Mouse (Mus musculus) macrophage (primary cell): ENCODE measurements around the gene Icam1. TPM values are rescaled to one million over a fixed set of nuclear protein-coding genes. Genes with fewer than 3 reads are reported as not detected.
A peak's percentile ranks its signal among the peaks of the same experiment; 100 is the strongest.

Source experiments
- H3K27ac ChIP-seq: fragments of 350-480 bp; formaldehyde crosslinking; 2 replicates; pipeline ENCODE4 v1.9.0; 2021
- H3K36me3 ChIP-seq: fragments of 350-480 bp; formaldehyde crosslinking; 2 replicates; pipeline ENCODE4 v1.9.0; 2021; ENCODE audit errors: inconsistent target
- H3K4me3 ChIP-seq: fragments of 350-480 bp; formaldehyde crosslinking; 2 replicates; pipeline ENCODE4 v1.9.0; 2021; ENCODE audit errors: inconsistent target
- H3K79me2 ChIP-seq: fragments of 350-480 bp; formaldehyde crosslinking; 2 replicates; pipeline ENCODE4 v1.9.0; 2021; ENCODE audit errors: inconsistent target
- WGBS: methylation state at CpG from one replicate; pipeline ENCODE4 v1.1.7; 2026; ENCODE audit warnings: inconsistent platforms; ENCODE audit not compliant: missing documents; 5-methylcytosine and 5-hydroxymethylcytosine counted together
- polyA plus RNA-seq: library from polyadenylated mRNA; stranded (reverse); fragments of 250-400 nt; gene quantifications from 3 replicates; pipeline ENCODE4 v1.2.4, GENCODE M21; 2018; ENCODE audit warnings: inconsistent platforms

Icam1 gene
- polyA plus RNA-seq, 1 experiment from 2014 or later = 39.2 TPM

GRCm38 (mm10) chr9:21022726-21023125 is 6.9 kb downstream of the Icam1 start:
- peaks cover 62% of the 10 kb centered on the region for H3K36me3 ChIP-seq
- H3K27ac ChIP-seq = no peak overlapping the region
- 91% methylated on average over 1 of the region's 1 CpGs for WGBS
- H3K79me2 ChIP-seq = peaks cover 60% of the 10 kb centered on the region; the same call in 1 of the 2 replicates
- H3K4me3 ChIP-seq = no peak overlapping the region

GRCm38 (mm10) chr9:21025258-21025810 is 9.5 kb downstream of the Icam1 start:
- 89% methylated on average over 19 of the region's 19 CpGs for WGBS
- Histone ChIP-seq H3K79me2 (peaks cover 36% of the 10 kb centered on the region; the same call in 1 of the 2 replicates), H3K36me3 (peaks cover 60% of the 10 kb centered on the region), H3K4me3 (no peak overlapping the region), H3K27ac (no peak overlapping the region)

GRCm38 (mm10) chr9:21026849-21027248 is 11.1 kb downstream of the Icam1 start:
- Histone ChIP-seq H3K27ac (no peak overlapping the region), H3K4me3 (no peak overlapping the region), H3K36me3 (peaks cover 57% of the 10 kb centered on the region), H3K79me2 (peaks cover 21% of the 10 kb centered on the region; the same call in 1 of the 2 replicates)
- 96% methylated on average over 12 of the region's 12 CpGs for WGBS

GRCm38 (mm10) chr9:21027774-21028290 is 12.0 kb downstream of the Icam1 start:
- Histone ChIP-seq H3K79me2 (peaks cover 12% of the 10 kb centered on the region; the same call in 1 of the 2 replicates), H3K36me3 (peaks cover 50% of the 10 kb centered on the region), H3K27ac (no peak overlapping the region), H3K4me3 (no peak overlapping the region)
- WGBS = 89% methylated on average over 8 of the region's 8 CpGs

- WGBS = 88% methylated on average over 6 of the region's 6 CpGs
- Histone ChIP-seq H3K36me3 (peaks cover 47% of the 10 kb centered on the region), H3K79me2 (peaks cover 7% of the 10 kb centered on the region; the same call in 1 of the 2 replicates), H3K4me3 (no peak overlapping the region), H3K27ac (no peak overlapping the region)
Measured at GRCm38 (mm10) chr9:21028560-21029110, 12.8 kb downstream of the Icam1 start.

GRCm38 (mm10) chr9:21029291-21030054 is 13.7 kb downstream of the Icam1 start, which contains the start of gene Icam4:
Gene Icam4 (plus strand): TSS chr9:21029373.
- Histone ChIP-seq H3K27ac (peak within 1 kb of the TSS; percentile 5; the same call in 1 of the 2 replicates), H3K36me3 (peaks cover 40% of the 10 kb centered on the region), H3K79me2 (no peaks in the 10 kb centered on the region), H3K4me3 (peak within 1 kb of the TSS; percentile 56; the same call in 1 of the 2 replicates)
- 7% methylated on average over 36 of the region's 37 CpGs for WGBS

- Histone ChIP-seq H3K79me2 (no peaks in the 10 kb centered on the region), H3K36me3 (peaks cover 33% of the 10 kb centered on the region), H3K4me3 (peak overlapping the region; percentile 56), H3K27ac (peak overlapping the region; percentile 5; the same call in 1 of the 2 replicates)
- 15% methylated on average over 22 of the region's 22 CpGs for WGBS
Measured at GRCm38 (mm10) chr9:21030055-21030600, 14.3 kb downstream of the Icam1 start.

- no peaks in the 10 kb centered on the region for H3K79me2 ChIP-seq
- H3K27ac ChIP-seq = peak overlapping the region; percentile 41
- peaks cover 26% of the 10 kb centered on the region for H3K36me3 ChIP-seq
- 3% methylated on average over 13 of the region's 13 CpGs for WGBS
- peak overlapping the region; percentile 56 for H3K4me3 ChIP-seq
Measured at GRCm38 (mm10) chr9:21030781-21031250, 15.0 kb downstream of the Icam1 start.

- peak overlapping the region; percentile 41 for H3K27ac ChIP-seq
- no peaks in the 10 kb centered on the region for H3K79me2 ChIP-seq
- WGBS = under 1% methylated on average over 27 of the region's 36 CpGs
- peaks cover 20% of the 10 kb centered on the region for H3K36me3 ChIP-seq
- peak overlapping the region; percentile 56 for H3K4me3 ChIP-seq
Measured at GRCm38 (mm10) chr9:21031251-21031895, 15.6 kb downstream of the Icam1 start.

- H3K27ac ChIP-seq = peak within 1 kb of the TSS; percentile 41
- peak within 1 kb of the TSS; percentile 56 for H3K4me3 ChIP-seq
- H3K79me2 ChIP-seq = no peaks in the 10 kb centered on the region
- WGBS = under 1% methylated on average over 34 of the region's 35 CpGs
- H3K36me3 ChIP-seq = peaks cover 15% of the 10 kb centered on the region; the same call in 1 of the 2 replicates
Measured at GRCm38 (mm10) chr9:21031896-21032351, 16.1 kb downstream of the Icam1 start, which contains the start of gene Icam5. Gene Icam5 (plus strand): TSS chr9:21032073.

- peaks cover 9% of the 10 kb centered on the region; the same call in 1 of the 2 replicates for H3K36me3 ChIP-seq
- H3K4me3 ChIP-seq = no peak overlapping the region
- H3K79me2 ChIP-seq = no peaks in the 10 kb centered on the region
- WGBS = 3% methylated on average over 7 of the region's 7 CpGs
- no peak overlapping the region for H3K27ac ChIP-seq
Measured at GRCm38 (mm10) chr9:21032491-21032890, 16.7 kb downstream of the Icam1 start.

GRCm38 (mm10) chr9:21033136-21033535 is 17.4 kb downstream of the Icam1 start:
- Histone ChIP-seq H3K27ac (no peak overlapping the region), H3K36me3 (peaks cover 3% of the 10 kb centered on the region; the same call in 1 of the 2 replicates), H3K79me2 (no peaks in the 10 kb centered on the region), H3K4me3 (peak overlapping the region; percentile 23)
- under 1% methylated on average over 34 of the region's 34 CpGs for WGBS

- no peaks in the 10 kb centered on the region for H3K36me3 ChIP-seq
- no peak overlapping the region for H3K27ac ChIP-seq
- H3K4me3 ChIP-seq = no peak overlapping the region
- no peaks in the 10 kb centered on the region for H3K79me2 ChIP-seq
- WGBS = 14% methylated on average over 17 of the region's 17 CpGs
Measured at GRCm38 (mm10) chr9:21034481-21035085, 18.8 kb downstream of the Icam1 start.
